ENCODE assay signal across 17 mouse cellular contexts in the genomic region with DNA sequence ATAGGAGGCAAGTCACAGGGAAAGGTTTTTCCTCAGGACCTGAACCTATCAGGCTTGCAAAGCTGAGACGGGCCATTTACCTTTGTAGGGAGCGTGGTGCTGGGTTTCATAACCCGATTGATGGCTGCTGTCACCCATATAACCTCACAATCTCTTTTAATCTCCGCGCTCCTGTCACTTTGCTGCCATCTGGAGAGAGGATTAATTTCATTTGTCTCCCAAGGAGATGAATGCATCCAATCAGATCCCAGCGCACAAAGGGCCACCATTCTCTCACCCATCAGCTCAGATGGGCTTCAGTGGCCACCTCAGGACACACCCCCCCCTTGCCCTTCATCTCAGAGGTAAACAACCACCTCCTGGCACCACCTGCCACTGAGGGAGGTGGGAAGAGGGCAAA.
"Had no signal": no experiment of that assay in that cellular context is flagged by ENCODE, and none has a peak within 500 bp of the region (broad histone marks: within the 10 kb centered on the region; RNA-seq: fewer than 3 reads in every experiment).

No protein-coding gene starts in this region.

- H3K4me2 ChIP-seq: liver, embryonic 13.5 days; midbrain, embryonic 13.5 days; neural tube, embryonic 15.5 days; stomach, embryonic 15.5 days had no signal

- H3K4me1 ChIP-seq: stomach, embryonic 15.5 days had no signal

- ATAC-seq: midbrain, embryonic 13.5 days; midbrain, embryonic 16.5 days had no signal

- H3K36me3 ChIP-seq: liver, embryonic 13.5 days; midbrain, embryonic 13.5 days; neural tube, embryonic 15.5 days; stomach, embryonic 15.5 days had no signal

- DNase-seq: kidney, adult 18-20 months; kidney, adult 9 months; kidney, postnatal 14 days; kidney, postnatal 4 days; layer of hippocampus, adult 9-11 months; liver, embryonic 13.5 days; lung, adult 2 months; lung, postnatal 14 days; lung, postnatal 4 days; right cerebral cortex, postnatal 25 days; spleen, adult 18-20 months; thymus, postnatal 25 days had no signal

- H3K9me3 ChIP-seq: liver, embryonic 13.5 days; midbrain, embryonic 13.5 days; neural tube, embryonic 15.5 days; stomach, embryonic 15.5 days had no signal

- H3K9ac ChIP-seq: liver, embryonic 13.5 days; midbrain, embryonic 13.5 days; neural tube, embryonic 15.5 days; stomach, embryonic 15.5 days had no signal

- H3K27ac ChIP-seq: liver, embryonic 13.5 days; midbrain, embryonic 13.5 days; neural tube, embryonic 15.5 days; stomach, embryonic 15.5 days had no signal

- H3K27me3 ChIP-seq: midbrain, embryonic 13.5 days; neural tube, embryonic 15.5 days; stomach, embryonic 15.5 days had no signal

- H3K4me3 ChIP-seq: liver, embryonic 13.5 days; midbrain, embryonic 13.5 days; myocyte; neural tube, embryonic 15.5 days; stomach, embryonic 15.5 days had no signal
